Mouse (Mus musculus): ENCODE measurements around the gene Olfr1012.
"Not testable (repeated sequence)": the region's sequence is repeated elsewhere in the genome, so short reads cannot be mapped to it uniquely, and the experiment has no call there.

DNA sequence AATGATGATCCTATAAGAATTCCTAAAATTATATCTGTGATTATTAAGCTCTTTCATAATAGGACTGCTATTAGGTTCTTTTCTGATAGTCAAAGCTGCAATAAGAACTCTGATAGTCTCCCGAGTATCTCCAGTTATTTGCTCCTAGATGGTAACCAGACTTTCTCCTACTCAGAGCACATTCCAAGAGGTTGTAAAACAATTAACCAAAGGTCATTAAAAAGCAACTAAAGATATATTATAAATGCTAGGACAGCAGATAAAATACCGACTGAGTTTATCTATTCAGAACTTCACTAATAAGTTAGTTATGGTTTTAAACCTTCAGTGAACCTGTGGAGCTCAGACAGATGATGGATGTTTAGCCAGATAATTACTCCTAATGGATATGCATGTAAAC, 51.9 kb downstream of the Olfr1012 start:
- TF ChIP-seq CTCF, EP300 (IDR thresholded peaks at IDR 0.05): not testable (repeated sequence)
